Mouse (Mus musculus) kidney, adult 11 months (tissue): ENCODE measurements around the gene Gm42669.

Source experiments
- DNase-seq: peaks from one replicate; pipeline ENCODE4 v3.0.0; 2022

Gene Gm42669

GRCm38 (mm10) chr5:107507321-107507720 is at the start of gene Gm42669:
Gene Gm42669 (plus strand): TSS chr5:107507621.
- DNase-seq = no peak

DNA sequence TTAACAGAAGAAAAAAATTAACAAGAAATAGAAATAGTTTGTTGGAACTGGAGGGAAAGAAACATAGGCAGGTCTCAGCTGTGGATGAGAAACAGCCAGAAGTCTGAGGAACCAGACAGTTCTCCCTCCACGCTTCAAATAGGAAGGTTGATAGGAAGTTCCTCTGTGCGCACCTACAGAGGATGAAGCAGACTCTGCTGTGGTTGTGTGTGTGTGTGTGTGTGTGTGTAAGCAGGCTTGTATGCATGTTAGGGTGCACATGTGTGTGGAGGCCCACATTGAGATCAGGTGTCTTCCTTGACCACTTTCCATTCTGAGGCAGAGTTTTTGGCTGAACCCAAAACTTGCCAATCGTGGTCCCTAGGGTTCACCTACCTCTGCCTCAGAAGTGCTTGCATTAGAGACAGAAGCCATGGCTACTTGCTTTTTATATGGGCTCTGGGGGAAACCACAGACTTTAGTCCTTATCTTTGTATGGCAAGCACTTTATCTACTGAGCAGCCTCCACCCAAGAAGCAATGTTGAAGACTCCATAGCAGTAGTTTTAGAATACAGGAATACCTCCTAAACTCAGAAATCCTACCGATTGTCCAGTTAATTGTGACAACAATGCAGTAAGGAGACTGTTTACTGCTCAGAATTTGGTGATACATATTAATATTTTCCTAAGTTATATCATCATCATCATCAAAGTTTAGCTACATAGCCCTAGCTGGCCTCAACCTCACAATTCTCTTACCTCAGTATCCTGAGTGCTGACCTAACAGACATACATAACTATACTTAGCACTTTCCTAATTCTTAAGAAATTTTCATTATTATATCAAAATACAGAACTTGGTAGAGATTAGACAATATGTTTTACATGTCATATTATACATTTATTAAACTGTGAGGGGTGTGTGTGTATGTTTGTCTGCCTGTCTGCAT is 45.0 kb upstream of the Gm42669 start:
- no peak for DNase-seq

DNA sequence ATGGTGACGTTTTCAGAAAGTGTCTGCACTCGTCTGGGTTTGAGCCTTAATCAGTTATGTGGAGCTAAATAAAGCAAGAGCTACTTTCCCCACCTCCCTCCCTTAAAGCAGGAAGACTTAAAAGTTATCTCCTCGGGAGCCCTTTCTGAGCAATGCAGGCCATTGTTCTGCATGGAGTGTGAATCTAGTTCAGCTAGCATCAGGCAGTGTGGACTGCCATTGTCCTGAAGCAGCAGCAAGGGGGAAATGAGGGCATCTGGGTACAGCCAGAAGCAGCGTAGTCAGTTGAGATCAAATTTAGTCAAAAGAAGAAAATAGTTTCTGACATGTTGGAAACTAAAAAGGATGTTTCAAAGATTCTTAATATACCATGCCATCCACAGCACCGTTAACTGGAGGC is 40.9 kb upstream of the Gm42669 start:
- no peak for DNase-seq

DNA sequence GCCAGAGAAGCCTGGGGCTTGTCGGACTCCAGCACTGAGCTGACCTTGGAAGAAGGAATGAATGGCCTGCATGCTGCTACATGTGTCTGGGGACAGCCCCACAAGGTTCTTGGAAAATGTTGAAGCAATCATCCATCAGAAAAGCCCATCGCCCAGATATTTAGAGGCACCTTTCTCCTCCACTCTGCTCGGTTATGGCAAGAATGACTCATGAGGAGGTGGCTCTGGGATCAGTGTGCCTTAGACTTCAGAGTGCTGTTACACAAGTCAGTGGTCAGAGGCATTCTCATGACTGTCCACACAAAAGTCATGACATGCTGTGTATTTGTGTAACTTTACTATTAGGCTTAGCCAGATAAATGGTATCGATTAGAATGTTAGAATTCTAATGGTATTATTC is 40.3 kb upstream of the Gm42669 start:
- DNase-seq = no peak

DNA sequence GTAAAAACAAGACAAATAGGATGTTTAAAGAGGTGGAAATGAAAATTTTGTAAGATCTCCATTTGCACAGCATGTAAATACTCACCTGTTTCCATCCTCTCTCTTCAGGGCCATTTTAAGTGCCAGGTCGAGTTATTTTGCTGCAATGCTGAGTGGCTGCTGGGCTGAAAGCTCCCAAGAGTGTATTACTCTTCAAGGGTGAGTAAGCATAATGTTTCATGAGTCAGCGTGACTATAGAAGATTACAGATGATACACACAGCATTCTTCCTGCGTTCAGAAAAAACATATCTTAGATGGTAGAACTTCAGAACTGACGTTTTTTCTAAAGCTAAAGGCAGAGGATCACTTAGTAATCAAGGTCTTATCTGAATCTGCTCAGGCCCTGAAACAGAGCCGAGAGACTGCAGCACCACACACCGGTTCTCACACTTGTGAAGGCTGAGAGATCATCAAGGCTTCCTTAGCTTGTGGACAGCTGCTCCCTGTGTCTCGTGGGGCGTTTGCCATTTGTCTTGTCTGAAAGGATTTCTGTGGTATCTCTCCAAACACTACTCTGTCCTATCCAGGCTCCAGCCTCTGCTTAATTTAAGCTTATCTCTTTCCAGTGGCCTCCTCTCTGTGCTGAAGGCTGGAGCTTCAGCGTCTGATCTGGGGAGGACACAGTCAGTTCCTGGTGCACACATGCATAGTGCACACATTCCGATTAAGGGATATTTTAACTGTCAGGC is 36.7 kb upstream of the Gm42669 start:
- no peak for DNase-seq

DNA sequence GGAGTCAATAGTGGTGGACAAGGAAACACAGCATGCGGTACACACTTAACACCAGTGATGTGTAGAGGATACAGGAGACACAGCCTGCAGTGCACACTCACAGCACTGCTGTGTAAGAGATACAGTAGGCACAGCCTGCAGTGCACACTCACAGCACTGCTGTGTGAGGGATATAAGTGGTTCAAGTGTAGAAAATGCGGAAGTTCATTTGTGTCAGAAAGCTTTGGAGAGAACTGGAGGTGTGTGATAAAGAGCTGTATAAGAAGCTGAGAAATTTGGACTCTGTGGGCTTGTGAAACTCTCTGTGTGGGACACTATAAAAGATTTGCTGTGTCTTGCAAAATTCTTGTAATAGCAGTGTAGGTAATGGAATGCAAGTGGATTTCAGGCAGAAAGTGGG is 27.2 kb upstream of the Gm42669 start:
- DNase-seq = no peak

GRCm38 (mm10) chr5:107488996-107489395 is 18.4 kb upstream of the Gm42669 start:
- DNase-seq = no peak

GRCm38 (mm10) chr5:107491036-107491435 is 16.4 kb upstream of the Gm42669 start:
- no peak for DNase-seq

DNA sequence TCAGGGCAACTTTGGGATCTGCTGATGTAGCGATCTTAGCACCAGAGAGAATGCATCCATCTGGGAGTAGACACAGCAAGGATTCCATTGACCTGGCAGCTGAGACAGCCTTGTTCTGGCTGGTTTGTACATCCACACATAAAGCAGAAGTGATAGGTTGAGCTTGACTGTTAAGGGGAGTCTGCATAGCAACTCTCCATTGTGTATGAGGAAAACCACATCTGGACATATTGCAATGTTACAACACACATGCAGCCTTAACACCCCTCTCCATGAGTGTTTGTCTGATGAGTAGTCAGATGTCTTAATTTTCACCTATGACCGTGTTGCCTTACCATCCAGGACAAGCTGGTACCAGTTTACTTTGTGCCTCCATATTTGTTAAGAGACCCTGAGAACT is 14.9 kb upstream of the Gm42669 start:
- no peak for DNase-seq

- DNase-seq = no peak
Observed at GRCm38 (mm10) chr5:107494759-107495158, 12.7 kb upstream of the Gm42669 start.

GRCm38 (mm10) chr5:107496047-107496446 is 11.4 kb upstream of the Gm42669 start:
- no peak for DNase-seq

GRCm38 (mm10) chr5:107497519-107498501 is 9.6 kb upstream of the Gm42669 start:
- no peak for DNase-seq

GRCm38 (mm10) chr5:107498806-107499310 is 8.6 kb upstream of the Gm42669 start:
- no peak for DNase-seq

- no peak for DNase-seq
Observed at GRCm38 (mm10) chr5:107499891-107500535, 7.4 kb upstream of the Gm42669 start.

GRCm38 (mm10) chr5:107500741-107501140 is 6.7 kb upstream of the Gm42669 start:
- DNase-seq = no peak

- DNase-seq = no peak
Observed at GRCm38 (mm10) chr5:107510503-107510902, 3.1 kb downstream of the Gm42669 start.

GRCm38 (mm10) chr5:107511326-107511725 is 3.9 kb downstream of the Gm42669 start:
- DNase-seq = no peak

DNA sequence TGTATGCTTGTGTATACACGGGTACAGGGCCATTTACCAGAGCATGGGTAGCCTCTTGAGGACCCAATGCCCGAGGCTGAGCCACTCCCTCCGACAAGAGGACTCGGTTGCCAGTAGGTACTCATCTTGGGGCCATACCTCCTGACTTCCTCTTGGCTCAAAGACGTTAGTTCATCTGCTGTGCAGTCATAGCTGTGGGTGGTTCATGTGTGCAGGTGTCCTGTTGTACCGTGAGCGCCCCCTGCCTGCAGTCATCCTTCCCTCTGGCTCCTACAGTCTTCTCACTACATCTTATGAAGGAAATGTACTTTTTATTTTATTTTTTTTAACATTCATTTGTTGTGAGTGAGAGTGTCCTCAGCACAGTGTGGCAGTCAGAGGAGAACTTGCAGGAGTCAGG is 6.2 kb downstream of the Gm42669 start:
- DNase-seq = no peak

- no peak for DNase-seq
Observed at GRCm38 (mm10) chr5:107515453-107515852, 8.0 kb downstream of the Gm42669 start.

GRCm38 (mm10) chr5:107516087-107516486 is 8.7 kb downstream of the Gm42669 start:
- no peak for DNase-seq

DNA sequence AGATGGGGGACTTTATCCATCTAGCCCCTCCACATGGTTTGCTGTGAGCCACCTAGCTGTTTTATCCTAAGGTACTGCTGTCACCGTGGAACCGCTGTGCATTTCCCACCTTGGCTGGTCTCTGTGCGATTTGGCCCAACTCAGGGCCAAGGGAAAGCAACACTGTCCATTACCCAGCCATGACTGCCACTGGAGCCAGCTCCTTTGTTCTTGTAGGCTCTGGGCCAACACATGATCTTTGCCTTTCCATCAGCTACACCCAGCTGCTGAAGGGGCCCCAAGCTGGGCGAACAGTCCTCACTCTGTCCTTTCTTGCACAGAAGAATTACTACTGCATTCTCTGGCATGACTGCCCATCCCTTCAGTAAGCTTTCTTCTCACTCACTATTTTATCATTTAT is 11.2 kb downstream of the Gm42669 start:
- no peak for DNase-seq

- DNase-seq = no peak
Observed at GRCm38 (mm10) chr5:107521386-107521785, 14.0 kb downstream of the Gm42669 start.
